Mouse (Mus musculus) thymus, adult 2 months (tissue): ENCODE measurements around the gene Bex1. TPM values are rescaled to one million over a fixed set of nuclear protein-coding genes. Genes with fewer than 3 reads are reported as not detected.
A peak's percentile ranks its signal among the peaks of the same experiment; 100 is the strongest.

Source experiments
- DNase-seq: peaks from one replicate; pipeline ENCODE4 v3.0.0; 2021
- H3K27ac ChIP-seq: fragments of 200-500 bp; 2 replicates; pipeline ENCODE4 v1.5.1; 2012; ENCODE audit warnings: low read length, control low read depth; ENCODE audit not compliant: control insufficient read depth, insufficient read depth
- H3K27me3 ChIP-seq: fragments of 200-500 bp; 2 replicates; pipeline ENCODE4 v1.6.1; 2012; ENCODE audit warnings: mild to moderate bottlenecking, low read length, moderate library complexity, mixed read lengths; ENCODE audit not compliant: control insufficient read depth, insufficient read depth
- H3K36me3 ChIP-seq: fragments of 200-500 bp; 2 replicates; pipeline ENCODE4 v1.6.1; 2012; ENCODE audit warnings: mild to moderate bottlenecking, low read length, moderate library complexity; ENCODE audit not compliant: control insufficient read depth, insufficient read depth
- H3K4me1 ChIP-seq: fragments of 200-500 bp; replicated peaks from 2 replicates; pipeline ENCODE4 v1.6.1; 2012; ENCODE audit warnings: low read length; ENCODE audit not compliant: control insufficient read depth, insufficient read depth
- H3K4me3 ChIP-seq: fragments of 200-500 bp; 2 replicates; pipeline ENCODE4 v1.5.1; 2012; ENCODE audit warnings: mild to moderate bottlenecking, low read length, control low read depth, moderate library complexity; ENCODE audit not compliant: control insufficient read depth, insufficient read depth
- CTCF ChIP-seq: fragments of 200-500 bp; IDR thresholded peaks from 2 replicates; pipeline ENCODE4 v1.5.1; 2012; ENCODE audit warnings: mild to moderate bottlenecking, control low read depth, low read length, moderate library complexity, borderline replicate concordance; ENCODE audit not compliant: control insufficient read depth, poor library complexity, insufficient read depth; ENCODE audit errors: extremely low read depth
- POLR2A ChIP-seq: fragments of 200-500 bp; IDR thresholded peaks from 2 replicates; pipeline ENCODE4 v1.6.1; 2012; ENCODE audit warnings: mild to moderate bottlenecking, low read length, control low read depth, moderate library complexity; ENCODE audit not compliant: control insufficient read depth, poor library complexity, insufficient read depth; ENCODE audit errors: extremely low read depth
- WGBS: fragments of 180-500 bp; shearing (Covaris S2); methylation state at CpG from one replicate; pipeline ENCODE4 v1.1.7; 2018; 5-methylcytosine and 5-hydroxymethylcytosine counted together
- polyA plus RNA-seq: library from polyadenylated mRNA; depleted of rRNA; stranded (reverse); fragments of >200 nt; gene quantifications from 2 replicates; pipeline ENCODE4 v1.2.3, GENCODE M21; 2012

Bex1 gene
- polyA plus RNA-seq, 1 experiment: 2.1 TPM

GRCm38 (mm10) chrX:136203664-136204066 is 11.6 kb downstream of the Bex1 start, which contains the start of gene Tceal5:
Gene Tceal5, minus strand, starts transcription at chrX:136203876.
- no peak for DNase-seq
- no peak within 1 kb of the TSS for H3K4me3 ChIP-seq
- no peak for TF ChIP-seq CTCF
- no peak for TF ChIP-seq POLR2A

DNA sequence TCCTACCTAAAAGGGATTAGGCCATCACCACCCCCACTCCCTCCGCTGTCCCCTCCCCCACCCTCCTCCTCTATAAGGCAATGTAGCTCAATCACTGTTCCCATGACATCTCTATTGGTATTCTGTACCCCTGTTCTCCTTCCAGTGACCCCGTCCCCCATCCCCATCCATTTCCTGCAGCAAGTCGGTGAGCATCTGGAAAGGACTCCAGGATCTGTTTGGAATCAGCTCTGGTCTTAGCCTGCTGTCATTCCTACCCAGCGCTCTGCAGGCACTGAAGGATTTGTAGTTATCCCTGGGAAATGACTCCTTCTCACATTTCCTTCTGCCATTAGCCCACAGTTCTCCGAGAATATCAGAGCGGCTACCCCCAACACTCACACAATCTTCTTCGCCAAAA is 12.1 kb downstream of the Bex1 start:
- Histone ChIP-seq H3K36me3 (no peaks in the 10 kb centered on the region), H3K27me3 (no peaks in the 10 kb centered on the region), H3K4me3 (no peak overlapping the region), H3K27ac (no peak overlapping the region), H3K4me1 (no peaks in the 10 kb centered on the region)
- DNase-seq: no peak
- 21% methylated on average over 7 of the region's 7 CpGs for WGBS
- TF ChIP-seq CTCF: no peak

More at GRCm38 (mm10) chrX:136203664-136204066, 11.6 kb downstream of the Bex1 start, which contains the start of gene Tceal5:
- no peaks in the 10 kb centered on the region for H3K4me1 ChIP-seq
- no peaks in the 10 kb centered on the region for H3K36me3 ChIP-seq
- WGBS: 11% methylated on average over 9 of the region's 9 CpGs
- no peaks in the 10 kb centered on the region for H3K27me3 ChIP-seq
- no peak within 1 kb of the TSS for H3K27ac ChIP-seq

DNA sequence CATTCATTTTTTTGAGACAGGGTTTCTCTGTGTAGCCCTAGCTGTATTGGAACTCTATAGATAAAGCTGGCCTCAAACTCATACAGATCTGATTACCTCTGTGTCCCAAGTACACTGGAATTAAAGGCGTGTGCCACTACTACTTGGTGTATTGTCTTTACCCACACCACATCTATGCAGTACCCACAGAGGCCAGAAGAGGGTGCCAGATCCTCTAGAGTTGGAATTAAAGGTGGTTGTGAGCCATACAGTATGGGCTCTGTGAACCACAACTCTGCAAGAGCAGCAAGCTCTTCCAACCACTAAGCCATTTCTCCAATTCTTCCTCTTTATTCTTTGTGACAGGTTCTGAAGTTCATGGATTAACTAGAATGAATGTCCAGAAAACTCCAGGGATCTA is 18.4 kb downstream of the Bex1 start:
- H3K27ac ChIP-seq: no peak overlapping the region
- 55% methylated on average over 1 of the region's 1 CpGs for WGBS

GRCm38 (mm10) chrX:136195193-136195944 is 19.9 kb downstream of the Bex1 start:
- no peak overlapping the region for H3K4me3 ChIP-seq
- H3K27me3 ChIP-seq: no peaks in the 10 kb centered on the region
- no peak for DNase-seq
- no peaks in the 10 kb centered on the region for H3K4me1 ChIP-seq
- H3K36me3 ChIP-seq: no peaks in the 10 kb centered on the region
- TF ChIP-seq POLR2A: no peak
- TF ChIP-seq CTCF: no peak
- WGBS: 82% methylated on average over 16 of the region's 16 CpGs
- H3K27ac ChIP-seq: no peak overlapping the region

More for the DNA sequence above, 18.4 kb downstream of the Bex1 start:
- no peak for TF ChIP-seq CTCF
- H3K4me3 ChIP-seq: no peak overlapping the region
- no peaks in the 10 kb centered on the region for H3K4me1 ChIP-seq
- no peaks in the 10 kb centered on the region for H3K36me3 ChIP-seq
- DNase-seq: peak; percentile 49
- H3K27me3 ChIP-seq: no peaks in the 10 kb centered on the region

- TF ChIP-seq CTCF (no peak), POLR2A (no peak)
- 100% methylated on average over 1 of the region's 1 CpGs for WGBS
- Histone ChIP-seq H3K27me3 (no peaks in the 10 kb centered on the region), H3K4me1 (no peaks in the 10 kb centered on the region), H3K36me3 (no peaks in the 10 kb centered on the region), H3K27ac (no peak overlapping the region), H3K4me3 (no peak overlapping the region)
- DNase-seq: no peak
Measured at GRCm38 (mm10) chrX:136183107-136183506, 32.2 kb downstream of the Bex1 start.

GRCm38 (mm10) chrX:136180897-136181553 is 34.3 kb downstream of the Bex1 start:
- TF ChIP-seq CTCF (no peak), POLR2A (no peak)
- Histone ChIP-seq H3K36me3 (no peaks in the 10 kb centered on the region), H3K27me3 (no peaks in the 10 kb centered on the region), H3K4me3 (no peak overlapping the region), H3K4me1 (no peaks in the 10 kb centered on the region), H3K27ac (no peak overlapping the region)
- DNase-seq: peak; percentile 3
- 25% methylated on average over 11 of the region's 11 CpGs for WGBS

- 27% methylated on average over 10 of the region's 10 CpGs for WGBS
- no peak for DNase-seq
- Histone ChIP-seq H3K27me3 (no peaks in the 10 kb centered on the region), H3K4me1 (no peaks in the 10 kb centered on the region), H3K27ac (no peak overlapping the region), H3K4me3 (no peak overlapping the region), H3K36me3 (no peaks in the 10 kb centered on the region)
- no peak for TF ChIP-seq POLR2A
- TF ChIP-seq CTCF: no peak
Measured at GRCm38 (mm10) chrX:136172786-136173185, 42.5 kb downstream of the Bex1 start.
